In the genomic region with DNA sequence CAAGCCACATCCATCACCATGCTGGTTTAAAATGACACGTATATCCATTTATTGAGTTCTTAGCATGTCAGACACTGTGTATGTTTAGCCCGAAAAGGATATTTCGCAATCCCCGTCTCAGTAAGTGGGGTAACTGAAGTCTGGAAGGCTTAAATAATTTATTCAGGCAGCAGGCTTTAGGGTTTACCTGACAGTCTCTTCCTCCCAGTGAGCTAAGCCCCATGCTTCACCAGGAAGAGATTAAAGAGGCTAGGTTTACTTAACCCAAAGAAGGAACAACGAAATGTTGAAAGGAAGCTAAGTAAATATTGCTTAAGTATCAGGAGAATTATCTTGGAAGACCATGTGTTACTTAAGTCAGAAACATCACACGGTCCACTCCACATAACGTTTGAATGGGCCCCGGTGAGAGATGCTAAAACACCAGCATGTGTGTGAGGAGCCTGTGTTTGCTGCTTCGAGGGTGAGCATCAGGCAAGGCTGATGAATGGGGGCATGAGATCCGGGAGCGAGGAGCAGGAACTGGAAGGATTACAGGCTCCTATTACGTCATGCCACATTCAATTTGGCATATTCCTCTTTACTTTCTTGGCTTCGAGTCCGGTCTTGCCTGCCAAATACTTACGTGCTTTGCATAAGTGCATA, we compare ENCODE assay signal across 8 mouse cellular contexts.
DNase-seq lines count a peak whose midpoint lies in the region; ATAC-seq and TF ChIP-seq lines count a peak whose summit lies in the region.

No protein-coding gene starts in this region.

- WGBS in neural tube, embryonic 11.5 days = 33% methylated on average over 15 of the region's 15 CpGs
- 21% methylated on average over 15 of the region's 15 CpGs for WGBS in liver, embryonic 11.5 days
- 6% methylated on average over 15 of the region's 15 CpGs for WGBS in stomach, postnatal 0 days

- no peak overlapping the region for H3K27ac ChIP-seq in neural tube, embryonic 11.5 days (ENCODE audit: low read depth, low read length)
- H3K27ac ChIP-seq in liver, embryonic 11.5 days (ENCODE audit: low read depth, low read length) = no peak overlapping the region
- no peak overlapping the region for H3K27ac ChIP-seq in stomach, postnatal 0 days (replicated peaks)

- peaks cover 6% of the 10 kb centered on the region; the same call in 1 of the 2 replicates for H3K4me1 ChIP-seq in neural tube, embryonic 11.5 days (ENCODE audit: control insufficient read depth, insufficient read depth, low read length)
- H3K4me1 ChIP-seq in liver, embryonic 11.5 days (replicated peaks; ENCODE audit: control insufficient read depth, insufficient read depth, low read length) = 0 out of 2 replicates have a peak, but pooled peaks cover 3% of the 10 kb centered on the region
- H3K4me1 ChIP-seq in stomach, postnatal 0 days (replicated peaks; ENCODE audit: control insufficient read depth, insufficient read depth) = no peaks in the 10 kb centered on the region

- H3K4me3 ChIP-seq in neural tube, embryonic 11.5 days (ENCODE audit: low read depth, low read length) = no peak overlapping the region
- no peak overlapping the region for H3K4me3 ChIP-seq in liver, embryonic 11.5 days (ENCODE audit: low read depth, low read length)
- no peak overlapping the region for H3K4me3 ChIP-seq in stomach, postnatal 0 days (ENCODE audit: low read depth, low read length)

- no peak overlapping the region for H3K9ac ChIP-seq in neural tube, embryonic 11.5 days (ENCODE audit: low read length)
- no peak overlapping the region for H3K9ac ChIP-seq in liver, embryonic 11.5 days (ENCODE audit: low read depth, low read length)
- H3K9ac ChIP-seq in stomach, postnatal 0 days (ENCODE audit: low read length) = no peak overlapping the region

- no peaks in the 10 kb centered on the region for H3K27me3 ChIP-seq in neural tube, embryonic 11.5 days (ENCODE audit: control insufficient read depth, insufficient read depth, low read length)
- no peaks in the 10 kb centered on the region for H3K27me3 ChIP-seq in liver, embryonic 11.5 days (replicated peaks; ENCODE audit: control insufficient read depth, insufficient read depth, low read length)
- no peaks in the 10 kb centered on the region for H3K27me3 ChIP-seq in stomach, postnatal 0 days (ENCODE audit: control insufficient read depth, insufficient read depth, low read length)

- no peak for TF ChIP-seq EP300 in stomach, postnatal 0 days (optimal IDR thresholded peaks at IDR 0.05)

- DNase-seq in embryo, embryonic 11 days = peak; percentile 49
- DNase-seq in embryo, embryonic 10.5 days (ENCODE audit: low spot score) = no peak
- DNase-seq in neural tube, embryonic 11.5 days (ENCODE audit: low spot score) = no peak
- DNase-seq in neural tube, embryonic 10.5 days (ENCODE audit: extremely low spot score, low spot score) = no peak
- DNase-seq in liver, embryonic 11.5 days (ENCODE audit: low spot score) = no peak
- peak; percentile 15 for DNase-seq in stomach, postnatal 0 days (ENCODE audit: low spot score)
- no peak for DNase-seq in testis, postnatal 10 days (ENCODE audit: low spot score)
- DNase-seq in left cerebral cortex, postnatal 14 days (ENCODE audit: low spot score in 2 of 2) = no peak

- peak; percentile 32; the same call in 1 of the 2 replicates for ATAC-seq in neural tube, embryonic 11.5 days (ENCODE audit: insufficient read depth, low FRiP score, low TSS enrichment)
- no peak for ATAC-seq in liver, embryonic 11.5 days (replicated peaks; ENCODE audit: low FRiP score)
- ATAC-seq in stomach, postnatal 0 days (ENCODE audit: low FRiP score, low TSS enrichment) = peak; percentile 51

- intact Hi-C loops in left cerebral cortex, postnatal 14 days (cut with DNase I) = loop anchor here (5.0 kb wide), 1 partner anchor 550 kb away; no protein-coding TSS in a partner anchor

- TF ChIP-seq CTCF in stomach, postnatal 0 days (IDR thresholded peaks at IDR 0.05; ENCODE audit: low read depth) = no peak

- H3K4me2 ChIP-seq in neural tube, embryonic 11.5 days (ENCODE audit: low read depth) = peak overlapping the region; percentile 54; the same call in 1 of the 2 replicates
- H3K4me2 ChIP-seq in liver, embryonic 11.5 days = peak overlapping the region; percentile 58
- no peak overlapping the region; the same call in 1 of the 2 replicates for H3K4me2 ChIP-seq in stomach, postnatal 0 days (replicated peaks; ENCODE audit: low read depth)

- no peaks in the 10 kb centered on the region for H3K9me3 ChIP-seq in neural tube, embryonic 11.5 days (ENCODE audit: control insufficient read depth, low read length)
- H3K9me3 ChIP-seq in liver, embryonic 11.5 days (ENCODE audit: control insufficient read depth, low read length) = no peaks in the 10 kb centered on the region
- no peaks in the 10 kb centered on the region for H3K9me3 ChIP-seq in stomach, postnatal 0 days (ENCODE audit: control insufficient read depth, low read length)

- H3K36me3 ChIP-seq in neural tube, embryonic 11.5 days (ENCODE audit: control insufficient read depth, insufficient read depth, low read length) = no peaks in the 10 kb centered on the region
- no peaks in the 10 kb centered on the region for H3K36me3 ChIP-seq in liver, embryonic 11.5 days (ENCODE audit: control insufficient read depth, insufficient read depth, low read length)
- H3K36me3 ChIP-seq in stomach, postnatal 0 days (ENCODE audit: control insufficient read depth, insufficient read depth, low read length) = no peaks in the 10 kb centered on the region

Comparison
In these comparisons a context has a peak if more than half of its experiments do, and no peak if none do; other contexts are left out.
1. DNase-seq: peak in embryo, embryonic 11 days (single experiment) and stomach, postnatal 0 days (single experiment); none in embryo, embryonic 10.5 days (single experiment), neural tube, embryonic 11.5 days (single experiment), neural tube, embryonic 10.5 days (single experiment), liver, embryonic 11.5 days (single experiment), testis, postnatal 10 days (single experiment) and left cerebral cortex, postnatal 14 days (0 of 2).